Mouse (Mus musculus): ENCODE data around the gene Hdac9. TPM values are rescaled to one million over a fixed set of nuclear protein-coding genes. Genes with fewer than 3 reads are reported as not detected.

Gene Hdac9
- total and polyA plus RNA-seq, 3 experiments: 0.03 to 0.19 TPM; not detected in 1

DNA sequence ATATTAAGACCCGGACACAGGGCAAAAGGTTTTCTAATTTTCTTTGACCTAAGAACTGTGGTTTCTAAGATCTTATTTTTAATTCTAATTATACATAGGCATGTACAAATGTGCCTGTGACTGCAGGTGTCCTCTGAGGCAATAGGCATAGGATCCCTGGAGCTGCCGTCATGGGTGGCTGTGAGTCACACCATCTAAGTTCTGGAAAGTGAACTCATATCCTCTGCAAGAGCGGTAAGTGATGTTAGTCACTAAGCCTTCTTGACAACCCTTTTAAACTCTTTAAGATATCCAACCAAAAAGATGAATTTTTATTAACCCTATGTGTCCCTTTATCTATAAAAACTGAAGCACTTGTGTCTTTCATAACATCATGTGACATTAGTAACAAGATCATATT, 304.4 kb downstream of the Hdac9 start:
- no peaks in the 10 kb centered on the region for H3K79me2 ChIP-seq (ENCODE audit: control insufficient read depth, insufficient read depth, low read length, poor library complexity)
- H3K9me3 ChIP-seq (replicated peaks; ENCODE audit: insufficient read depth, low read length): no peaks in the 10 kb centered on the region
- TF ChIP-seq ZKSCAN1 (IDR thresholded peaks at IDR 0.05; ENCODE audit: low read depth, low read length) (no peak), MAFK (IDR thresholded peaks at IDR 0.05; ENCODE audit: borderline replicate concordance, low read depth, low read length) (no peak), MEF2A (IDR thresholded peaks at IDR 0.05; ENCODE audit: extremely low read depth, insufficient replicate concordance, low read depth, low read length, poor library complexity, severe bottlenecking) (no peak), TBP (IDR thresholded peaks at IDR 0.05; ENCODE audit: low read depth, low read length) (no peak), GATA1 (IDR thresholded peaks at IDR 0.05; ENCODE audit: low read depth, low read length) (no peak), GABPA (IDR thresholded peaks at IDR 0.05; ENCODE audit: low read depth, low read length) (no peak), KAT2A (conservative IDR thresholded peaks at IDR 0.05; ENCODE audit: low read depth, low read length) (no peak), MAX (IDR thresholded peaks at IDR 0.05; ENCODE audit: low read length) (no peak), USF2 (IDR thresholded peaks at IDR 0.05; ENCODE audit: borderline replicate concordance in 1 of 2, insufficient read depth in 1 of 2, low read depth in 1 of 2, low read length in 2 of 2) (no peak), E2F4 (IDR thresholded peaks at IDR 0.05; ENCODE audit: borderline replicate concordance, low read depth, low read length) (no peak), POLR2A (IDR thresholded peaks at IDR 0.05; ENCODE audit: control insufficient read depth in 1 of 2, insufficient read depth in 1 of 2, low read depth in 1 of 2, low read length in 2 of 2, poor library complexity in 1 of 2) (no peak), SMC3 (IDR thresholded peaks at IDR 0.05; ENCODE audit: low read depth, low read length) (no peak)
- no peak overlapping the region for H3K9ac ChIP-seq (ENCODE audit: control insufficient read depth, low read depth, low read length, poor library complexity, severe bottlenecking)
- no peaks in the 10 kb centered on the region for H3K27me3 ChIP-seq (ENCODE audit: control insufficient read depth in 1 of 2, insufficient read depth in 2 of 2, low read length in 2 of 2)
- H3K4me3 ChIP-seq (ENCODE audit: control insufficient read depth in 1 of 2, insufficient read depth in 1 of 2, low read depth in 2 of 2, low read length in 2 of 2): no peak overlapping the region
- no peaks in the 10 kb centered on the region for H3K36me3 ChIP-seq (ENCODE audit: control insufficient read depth in 1 of 2, insufficient read depth in 2 of 2, low read length in 2 of 2)
- no peak overlapping the region for H3K27ac ChIP-seq (ENCODE audit: control insufficient read depth, low read depth, low read length)
- no peak for DNase-seq (ENCODE audit: low read depth, low spot score)
- no peaks in the 10 kb centered on the region for H3K4me1 ChIP-seq (ENCODE audit: control insufficient read depth in 1 of 2, insufficient read depth in 2 of 2, low read length in 2 of 2)

DNA sequence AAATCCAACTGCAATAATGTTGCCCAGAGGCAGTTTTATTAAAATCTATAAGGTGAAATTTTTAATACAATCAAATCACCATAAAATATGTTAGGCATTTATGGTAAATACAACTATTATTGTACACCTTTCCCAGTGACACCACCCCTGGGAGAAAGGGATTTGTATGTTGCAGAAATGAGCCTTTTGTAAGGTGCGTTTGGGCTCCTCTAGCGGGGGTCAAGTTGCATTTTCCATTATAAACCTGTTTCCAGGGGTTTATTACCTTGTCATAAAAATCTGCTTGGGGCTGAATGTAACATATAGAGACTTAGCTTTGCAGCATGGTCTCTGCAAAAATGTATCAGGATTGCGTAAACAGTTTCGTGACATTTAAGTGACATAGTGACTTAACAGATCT, 312.4 kb downstream of the Hdac9 start:
- Histone ChIP-seq H3K9ac (ENCODE audit: control insufficient read depth, low read depth, low read length, poor library complexity, severe bottlenecking) (no peak overlapping the region), H3K79me2 (ENCODE audit: control insufficient read depth, insufficient read depth, low read length, poor library complexity) (no peaks in the 10 kb centered on the region), H3K4me3 (ENCODE audit: control insufficient read depth in 1 of 2, insufficient read depth in 1 of 2, low read depth in 2 of 2, low read length in 2 of 2) (no peak overlapping the region), H3K4me1 (ENCODE audit: control insufficient read depth in 1 of 2, insufficient read depth in 2 of 2, low read length in 2 of 2) (no peaks in the 10 kb centered on the region), H3K27me3 (ENCODE audit: control insufficient read depth in 1 of 2, insufficient read depth in 2 of 2, low read length in 2 of 2) (no peaks in the 10 kb centered on the region), H3K9me3 (replicated peaks; ENCODE audit: insufficient read depth, low read length) (no peaks in the 10 kb centered on the region), H3K27ac (ENCODE audit: control insufficient read depth, low read depth, low read length) (no peak overlapping the region), H3K36me3 (ENCODE audit: control insufficient read depth in 1 of 2, insufficient read depth in 2 of 2, low read length in 2 of 2) (no peaks in the 10 kb centered on the region)
- no peak for DNase-seq (ENCODE audit: low read depth, low spot score)
- no peak for TF ChIP-seq CHD2 (IDR thresholded peaks at IDR 0.05; ENCODE audit: low read length)
- no peak for TF ChIP-seq POLR2AphosphoS2 (IDR thresholded peaks at IDR 0.05; ENCODE audit: low read length)
- TF ChIP-seq HCFC1 (IDR thresholded peaks at IDR 0.05; ENCODE audit: low read depth, low read length): no peak
- no peak for TF ChIP-seq RAD21 (IDR thresholded peaks at IDR 0.05; ENCODE audit: low read depth, low read length)
- TF ChIP-seq MYB (IDR thresholded peaks at IDR 0.05; ENCODE audit: low read depth, low read length): no peak
- TF ChIP-seq SIN3A (IDR thresholded peaks at IDR 0.05; ENCODE audit: low read length): no peak
- no peak for TF ChIP-seq MXI1 (IDR thresholded peaks at IDR 0.05; ENCODE audit: low read depth, low read length)
- no peak for TF ChIP-seq NRF1 (IDR thresholded peaks at IDR 0.05; ENCODE audit: insufficient read depth, low read depth, low read length, poor library complexity, severe bottlenecking)
- TF ChIP-seq MAFK (IDR thresholded peaks at IDR 0.05; ENCODE audit: borderline replicate concordance, low read depth, low read length): no peak
- no peak for TF ChIP-seq NELFE (IDR thresholded peaks at IDR 0.05; ENCODE audit: low read depth, low read length)
- no peak for TF ChIP-seq ZC3H11A (IDR thresholded peaks at IDR 0.05; ENCODE audit: low read depth, low read length)
- TF ChIP-seq ELF1 (IDR thresholded peaks at IDR 0.05; ENCODE audit: low read depth, low read length): no peak
- TF ChIP-seq TCF12 (IDR thresholded peaks at IDR 0.05; ENCODE audit: low read depth, low read length): no peak
- TF ChIP-seq MYC (IDR thresholded peaks at IDR 0.05; ENCODE audit: low read depth, low read length): no peak
- TF ChIP-seq ZNF384 (IDR thresholded peaks at IDR 0.05; ENCODE audit: low read depth, low read length): no peak
- TF ChIP-seq TAL1 (IDR thresholded peaks at IDR 0.05; ENCODE audit: low read length): no peak
- TF ChIP-seq RCOR1 (IDR thresholded peaks at IDR 0.05; ENCODE audit: low read depth, low read length): no peak
- TF ChIP-seq E2F4 (IDR thresholded peaks at IDR 0.05; ENCODE audit: borderline replicate concordance, low read depth, low read length): no peak
